ENCODE assay signal across 1 mouse cellular context in the genomic region with DNA sequence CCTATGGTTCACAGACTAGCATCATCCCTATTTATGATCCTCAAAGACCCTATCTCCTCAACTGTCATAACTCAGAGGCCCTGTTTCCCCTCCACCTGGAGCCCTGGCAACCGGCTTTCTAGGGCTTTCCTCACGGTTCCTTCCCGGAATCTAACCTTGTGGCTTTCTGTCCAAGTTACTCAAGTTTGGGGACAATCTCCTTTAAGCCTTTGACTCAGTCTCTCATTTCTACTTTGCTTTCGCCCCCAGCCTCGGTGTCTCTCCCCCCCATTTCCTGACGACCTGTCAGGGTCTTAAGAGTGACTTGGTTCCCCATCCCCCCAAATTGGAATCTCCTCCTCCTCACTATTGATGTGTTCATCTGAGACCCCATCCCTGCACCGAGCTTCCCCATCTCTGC.
TF ChIP-seq lines count a peak whose summit lies in the region.

No protein-coding gene starts in this region.

TF ChIP-seq in MEL, 35 proteins besides CTCF, POLR2A, EP300 and RAD21:
- no peak for TF ChIP-seq TCF12 (IDR thresholded peaks at IDR 0.05; ENCODE audit: low read depth, low read length)
- TF ChIP-seq NRF1 (IDR thresholded peaks at IDR 0.05; ENCODE audit: insufficient read depth, low read depth, low read length, poor library complexity, severe bottlenecking) = no peak
- TF ChIP-seq NELFE (IDR thresholded peaks at IDR 0.05; ENCODE audit: low read depth, low read length) = no peak
- no peak for TF ChIP-seq GABPA (IDR thresholded peaks at IDR 0.05; ENCODE audit: low read depth, low read length)
- TF ChIP-seq USF2 (IDR thresholded peaks at IDR 0.05; ENCODE audit: borderline replicate concordance in 1 of 2, insufficient read depth in 1 of 2, low read depth in 1 of 2, low read length in 2 of 2) = no peak
- TF ChIP-seq MAX (IDR thresholded peaks at IDR 0.05; ENCODE audit: low read length) = no peak
- no peak for TF ChIP-seq UBTF (IDR thresholded peaks at IDR 0.05; ENCODE audit: borderline replicate concordance, insufficient read depth, low read depth, low read length)
- TF ChIP-seq ELF1 (IDR thresholded peaks at IDR 0.05; ENCODE audit: low read depth, low read length) = no peak
- no peak for TF ChIP-seq USF1 (IDR thresholded peaks at IDR 0.05; ENCODE audit: low read depth, low read length)
- no peak for TF ChIP-seq POLR2AphosphoS5 (IDR thresholded peaks at IDR 0.05; ENCODE audit: borderline replicate concordance, low read depth, low read length)
TF ChIP-seq in MEL: peak in this region for 0.
